Comparison of ENCODE assay signal across 14 mouse cellular contexts in genomic region chr14:12388806-12389436, GRCm38 (mm10). TPM values are rescaled to one million over a fixed set of nuclear protein-coding genes. Genes with fewer than 3 reads are reported as not detected.
DNase-seq lines count a peak whose midpoint lies in the region; ATAC-seq and TF ChIP-seq lines count a peak whose summit lies in the region.
"Had no signal": no experiment of that assay in that cellular context is flagged by ENCODE, and none has a peak within 500 bp of the region (broad histone marks: within the 10 kb centered on the region; RNA-seq: fewer than 3 reads in every experiment).

No protein-coding gene starts in this region.

- 0 out of 2 replicates have a peak overlapping the region, but pooled peaks have one; percentile 11 for H3K4me2 ChIP-seq in midbrain, embryonic 13.5 days (replicated peaks)
- H3K4me2 ChIP-seq: embryonic facial prominence, embryonic 15.5 days; heart, embryonic 13.5 days; stomach, embryonic 15.5 days had no signal

- peaks cover 0 to 7% of the 10 kb centered on the region in 2 experiments; a peak in 1 of 4 replicates for H3K4me1 ChIP-seq in ES-E14 (ENCODE audit: control insufficient read depth in 2 of 2, insufficient read depth in 2 of 2, low read length in 2 of 2, poor library complexity in 1 of 2)
- H3K4me1 ChIP-seq in midbrain, embryonic 13.5 days (replicated peaks): peaks cover 51% of the 10 kb centered on the region
- H3K4me1 ChIP-seq in heart, embryonic 10.5 days: no peaks in the 10 kb centered on the region
- H3K4me1 ChIP-seq: stomach, embryonic 15.5 days had no signal

- no peak overlapping the region for H3K4me3 ChIP-seq in ES-E14 (ENCODE audit: insufficient read depth in 1 of 2, low read depth in 1 of 2, low read length in 2 of 2, poor library complexity in 1 of 2, severe bottlenecking in 1 of 2)
- H3K4me3 ChIP-seq in midbrain, embryonic 13.5 days (replicated peaks): no peak overlapping the region
- no peak overlapping the region for H3K4me3 ChIP-seq in heart, embryonic 10.5 days
- H3K4me3 ChIP-seq: embryonic facial prominence, embryonic 15.5 days; heart, embryonic 13.5 days; stomach, embryonic 15.5 days had no signal

- H3K36me3 ChIP-seq in ES-E14 (ENCODE audit: control insufficient read depth, insufficient read depth, low read length, poor library complexity, severe bottlenecking): no peaks in the 10 kb centered on the region
- no peaks in the 10 kb centered on the region for H3K36me3 ChIP-seq in midbrain, embryonic 13.5 days
- no peaks in the 10 kb centered on the region for H3K36me3 ChIP-seq in heart, embryonic 10.5 days
- H3K36me3 ChIP-seq: embryonic facial prominence, embryonic 15.5 days; heart, embryonic 13.5 days; stomach, embryonic 15.5 days had no signal

- peaks cover 96% of the 10 kb centered on the region for H3K27me3 ChIP-seq in midbrain, embryonic 13.5 days
- H3K27me3 ChIP-seq in heart, embryonic 10.5 days (ENCODE audit: insufficient read depth, poor library complexity, severe bottlenecking): peaks cover 28% of the 10 kb centered on the region
- H3K27me3 ChIP-seq: stomach, embryonic 15.5 days had no signal

- no peak overlapping the region for H3K9ac ChIP-seq in ES-E14 (ENCODE audit: insufficient read depth, low read depth, low read length, poor library complexity, severe bottlenecking)
- H3K9ac ChIP-seq in midbrain, embryonic 13.5 days (replicated peaks): no peak overlapping the region
- H3K9ac ChIP-seq: embryonic facial prominence, embryonic 15.5 days; heart, embryonic 13.5 days; liver, embryonic 14.5 days; stomach, embryonic 15.5 days had no signal

- in situ Hi-C loops in ES-E14 (cut with MboI; ENCODE audit: low sequenced_read_pairs in 2 of 2, unreplicated experiment in 2 of 2): no loop called here

- H3K27ac ChIP-seq in ES-E14 (ENCODE audit: insufficient read depth, low read depth, low read length, poor library complexity, severe bottlenecking): no peak overlapping the region
- no peak overlapping the region for H3K27ac ChIP-seq in midbrain, embryonic 13.5 days
- H3K27ac ChIP-seq in heart, embryonic 10.5 days: no peak overlapping the region
- H3K27ac ChIP-seq: embryonic facial prominence, embryonic 15.5 days; heart, embryonic 13.5 days; liver, embryonic 14.5 days; stomach, embryonic 15.5 days had no signal

- DNase-seq in ES-E14 (ENCODE audit: low read depth, low spot score): peak; percentile 9
- DNase-seq in cerebellum, postnatal 36 days: peak; percentile 79 to 82
- peak; percentile 35 for DNase-seq in forelimb bud, embryonic 11.5 days (ENCODE audit: low read depth, low spot score)
- DNase-seq in heart, embryonic 10.5 days (ENCODE audit: low spot score): no peak
- DNase-seq in kidney, adult 18-20 months: no peak
- no peak for DNase-seq in right cerebral cortex, adult 18-20 months
- DNase-seq in kidney, adult 11 months: no peak

- no peaks in the 10 kb centered on the region for H3K9me3 ChIP-seq in ES-E14 (ENCODE audit: control insufficient read depth, insufficient read depth, low read depth, low read length)
- H3K9me3 ChIP-seq in midbrain, embryonic 13.5 days: no peaks in the 10 kb centered on the region
- H3K9me3 ChIP-seq in heart, embryonic 10.5 days: no peaks in the 10 kb centered on the region
- H3K9me3 ChIP-seq: embryonic facial prominence, embryonic 15.5 days; heart, embryonic 13.5 days; stomach, embryonic 15.5 days had no signal

- ATAC-seq in midbrain, embryonic 13.5 days: peak; percentile 57
- ATAC-seq: activated CD4-positive, CD25-positive, alpha-beta regulatory T cell, adult 4 months had no signal

- WGBS in midbrain, embryonic 13.5 days: 3% methylated on average over 14 of the region's 14 CpGs
- WGBS in heart, embryonic 10.5 days: 31% methylated on average over 14 of the region's 14 CpGs

TF ChIP-seq in ES-E14, 5 proteins besides CTCF, POLR2A, EP300 and RAD21:
- TF ChIP-seq CHD2 (IDR thresholded peaks at IDR 0.05; ENCODE audit: low read depth, low read length) (no peak), ZNF384 (IDR thresholded peaks at IDR 0.05; ENCODE audit: low read depth, low read length) (no peak), MAFK (IDR thresholded peaks at IDR 0.05; ENCODE audit: insufficient read depth, low read depth, low read length) (no peak), ZC3H11A (IDR thresholded peaks at IDR 0.05; ENCODE audit: borderline replicate concordance, low read depth, low read length) (no peak)

RNA-seq across cellular contexts. Expression of gene Fezf2, which starts 40.9 kb away (rescaled TPM):
- total RNA-seq in ES-E14 (2012; rRNA removed): not detected in 2 replicates
- 6.9 and 8.1 TPM in 2 replicates for polyA plus RNA-seq in midbrain, embryonic 13.5 days (2015; fragmentation: Nextera tagmentation; extraction: Ambion mirVana)
- polyA plus RNA-seq in heart, embryonic 10.5 days (2016; fragmentation: Nextera tagmentation; extraction: Ambion mirVana): not detected in 2 replicates
- polyA plus RNA-seq: large intestine, adult 2 months; liver, embryonic 14.5 days; stomach, embryonic 15.5 days had no signal

Comparison
In these comparisons a context has a peak if more than half of its experiments do, and no peak if none do; other contexts are left out.
1. DNase-seq: peak in ES-E14 (single experiment), cerebellum, postnatal 36 days (2 of 2) and forelimb bud, embryonic 11.5 days (single experiment); none in heart, embryonic 10.5 days (single experiment), kidney, adult 18-20 months (single experiment), right cerebral cortex, adult 18-20 months (single experiment) and kidney, adult 11 months (single experiment).